Mouse (Mus musculus) liver, adult 2 months (tissue): ENCODE measurements around the gene Gtf2f2. TPM values are rescaled to one million over a fixed set of nuclear protein-coding genes. Genes with fewer than 3 reads are reported as not detected.

Source experiments
- DNase-seq: peaks from one replicate; pipeline ENCODE4 v3.0.0-alpha.2; 2011; ENCODE audit warnings: low read depth, low spot score; ENCODE audit errors: extremely low read depth
- H3K27ac ChIP-seq: fragments of 200-500 bp; replicated peaks from 2 replicates; pipeline ENCODE4 v1.5.1; 2012; ENCODE audit warnings: low read depth, mild to moderate bottlenecking, control low read depth, inconsistent platforms, low read length; ENCODE audit not compliant: insufficient read depth
- H3K27me3 ChIP-seq: fragments of 200-500 bp; 2 replicates; pipeline ENCODE4 v1.6.1; 2012; ENCODE audit warnings: mild to moderate bottlenecking, moderate library complexity, low read length, inconsistent platforms; ENCODE audit not compliant: control insufficient read depth, insufficient read depth
- H3K36me3 ChIP-seq: fragments of 200-500 bp; 2 replicates; pipeline ENCODE4 v1.6.1; 2012; ENCODE audit warnings: low read length, inconsistent platforms; ENCODE audit not compliant: control insufficient read depth, insufficient read depth
- H3K4me1 ChIP-seq: fragments of 200-500 bp; 2 replicates; pipeline ENCODE4 v1.6.1; 2011; ENCODE audit warnings: low read length; ENCODE audit not compliant: control insufficient read depth, insufficient read depth
- H3K4me3 ChIP-seq: fragments of 200-500 bp; 2 replicates; pipeline ENCODE4 v1.5.1; 2011; ENCODE audit warnings: low read depth, mild to moderate bottlenecking, control low read depth, low read length, moderate library complexity; ENCODE audit not compliant: insufficient read depth
- H3K79me2 ChIP-seq: fragments of 200-500 bp; 2 replicates; pipeline ENCODE4 v1.6.1; 2012; ENCODE audit warnings: inconsistent platforms, mild to moderate bottlenecking, low read length, moderate library complexity; ENCODE audit not compliant: control insufficient read depth, insufficient read depth
- H3K9ac ChIP-seq: fragments of 200-500 bp; 2 replicates; pipeline ENCODE4 v1.6.1; 2012; ENCODE audit warnings: low read depth, mild to moderate bottlenecking, control low read depth, inconsistent platforms, low read length
- CTCF ChIP-seq: fragments of 200-500 bp; IDR thresholded peaks from 2 replicates; pipeline ENCODE4 v1.5.1; 2011; ENCODE audit warnings: low read depth, low read length, control low read depth
- POLR2A ChIP-seq: fragments of 200-500 bp; IDR thresholded peaks from 2 replicates; pipeline ENCODE4 v1.6.1; 2011; ENCODE audit warnings: low read length, control low read depth; ENCODE audit not compliant: insufficient read depth; ENCODE audit errors: extremely low read depth
- WGBS: fragments of 180-500 bp; shearing (Covaris S2); methylation state at CpG from one replicate; pipeline ENCODE4 v1.1.7; 2018; 5-methylcytosine and 5-hydroxymethylcytosine counted together
- polyA plus RNA-seq: library from polyadenylated mRNA; depleted of rRNA; stranded (reverse); fragments of >200 nt; gene quantifications from 2 replicates; pipeline ENCODE4 v1.2.3, GENCODE M21; 2012; rRNA removed
- total RNA-seq: library from RNA; depleted of rRNA; stranded (reverse); fragments of >200 nt; gene quantifications from 2 replicates; pipeline ENCODE4 v1.2.3, GENCODE M21; 2014; rRNA removed

The Gtf2f2 gene
- total RNA-seq (7.3 and 9.7 TPM in 2 replicates), polyA plus RNA-seq (1.5 and 2.0 TPM in 2 replicates)

GRCm38 (mm10) chr14:76010102-76011061 lies at the start of gene Gtf2f2:
Gene Gtf2f2 (minus strand): TSS chr14:76010865.
- under 1% methylated on average over 67 of the region's 67 CpGs for WGBS
- 0 out of 2 replicates have a peak, but pooled peaks have one; percentile 24 for TF ChIP-seq POLR2A
- TF ChIP-seq CTCF: no peak
- H3K27ac ChIP-seq: peak within 1 kb of the TSS; percentile 53; the same call in 1 of the 2 replicates

GRCm38 (mm10) chr14:76059441-76059840 lies 48.8 kb upstream of the Gtf2f2 start:
- no peak overlapping the region for H3K27ac ChIP-seq
- peak; percentile 17 for DNase-seq
- 64% methylated on average over 5 of the region's 5 CpGs for WGBS
- no peaks in the 10 kb centered on the region for H3K27me3 ChIP-seq
- no peak overlapping the region for H3K9ac ChIP-seq
- H3K79me2 ChIP-seq: no peaks in the 10 kb centered on the region
- TF ChIP-seq POLR2A (no peak), CTCF (no peak)
- no peaks in the 10 kb centered on the region for H3K4me1 ChIP-seq
- H3K36me3 ChIP-seq: no peaks in the 10 kb centered on the region
- H3K4me3 ChIP-seq: no peak overlapping the region

More at GRCm38 (mm10) chr14:76010102-76011061, at the start of gene Gtf2f2:
- H3K4me3 ChIP-seq: peak within 1 kb of the TSS; percentile 93
- no peaks in the 10 kb centered on the region for H3K36me3 ChIP-seq
- H3K79me2 ChIP-seq: peaks cover 6% of the 10 kb centered on the region; the same call in 1 of the 2 replicates
- peak within 1 kb of the TSS; percentile 90 for H3K9ac ChIP-seq
- peaks cover 9% of the 10 kb centered on the region for H3K4me1 ChIP-seq
- no peaks in the 10 kb centered on the region for H3K27me3 ChIP-seq
- DNase-seq: peak; percentile 88

- Histone ChIP-seq H3K36me3 (no peaks in the 10 kb centered on the region), H3K9ac (no peak overlapping the region), H3K4me1 (no peaks in the 10 kb centered on the region), H3K4me3 (no peak overlapping the region), H3K79me2 (no peaks in the 10 kb centered on the region), H3K27me3 (no peaks in the 10 kb centered on the region), H3K27ac (no peak overlapping the region)
- TF ChIP-seq CTCF: no peak
- TF ChIP-seq POLR2A: no peak
- 78% methylated on average over 11 of the region's 11 CpGs for WGBS
- no peak for DNase-seq
Measured at GRCm38 (mm10) chr14:76053726-76054125, 43.1 kb upstream of the Gtf2f2 start.

GRCm38 (mm10) chr14:76051966-76052365 lies 41.3 kb upstream of the Gtf2f2 start:
- no peaks in the 10 kb centered on the region for H3K27me3 ChIP-seq
- TF ChIP-seq POLR2A (no peak), CTCF (no peak)
- H3K36me3 ChIP-seq: no peaks in the 10 kb centered on the region
- H3K27ac ChIP-seq: no peak overlapping the region
- no peak for DNase-seq
- WGBS: 76% methylated on average over 7 of the region's 7 CpGs
- no peak overlapping the region for H3K4me3 ChIP-seq
- H3K79me2 ChIP-seq: no peaks in the 10 kb centered on the region
- no peaks in the 10 kb centered on the region for H3K4me1 ChIP-seq
- H3K9ac ChIP-seq: no peak overlapping the region

GRCm38 (mm10) chr14:76045767-76046166 lies 35.1 kb upstream of the Gtf2f2 start:
- Histone ChIP-seq H3K27me3 (no peaks in the 10 kb centered on the region), H3K4me3 (no peak overlapping the region), H3K27ac (no peak overlapping the region), H3K36me3 (no peaks in the 10 kb centered on the region), H3K4me1 (no peaks in the 10 kb centered on the region), H3K9ac (no peak overlapping the region), H3K79me2 (no peaks in the 10 kb centered on the region)
- no peak for TF ChIP-seq CTCF
- no peak for TF ChIP-seq POLR2A
- 56% methylated on average over 1 of the region's 1 CpGs for WGBS
- no peak for DNase-seq

GRCm38 (mm10) chr14:76044164-76044557 lies 33.5 kb upstream of the Gtf2f2 start:
- 77% methylated on average over 3 of the region's 3 CpGs for WGBS
- no peak for DNase-seq
- no peak overlapping the region for H3K9ac ChIP-seq
- no peaks in the 10 kb centered on the region for H3K27me3 ChIP-seq
- no peaks in the 10 kb centered on the region for H3K36me3 ChIP-seq
- H3K27ac ChIP-seq: no peak overlapping the region
- no peaks in the 10 kb centered on the region for H3K79me2 ChIP-seq
- TF ChIP-seq POLR2A (no peak), CTCF (no peak)
- H3K4me3 ChIP-seq: no peak overlapping the region
- H3K4me1 ChIP-seq: no peaks in the 10 kb centered on the region
